Mouse (Mus musculus) testis, adult 2 months (tissue): ENCODE measurements around the gene Mfap4.

ENCODE experiments used
- CTCF ChIP-seq: fragments of 200-500 bp; IDR thresholded peaks from 2 replicates; pipeline ENCODE4 v1.5.1; 2012; ENCODE audit warnings: low read depth, mild to moderate bottlenecking, inconsistent platforms, low read length, moderate library complexity; ENCODE audit not compliant: control insufficient read depth, insufficient read depth, insufficient replicate concordance
- POLR2A ChIP-seq: fragments of 200-500 bp; IDR thresholded peaks from 2 replicates; pipeline ENCODE4 v1.6.1; 2012; ENCODE audit warnings: low read depth, mild to moderate bottlenecking, inconsistent platforms, low read length, moderate library complexity; ENCODE audit not compliant: control insufficient read depth

DNA sequence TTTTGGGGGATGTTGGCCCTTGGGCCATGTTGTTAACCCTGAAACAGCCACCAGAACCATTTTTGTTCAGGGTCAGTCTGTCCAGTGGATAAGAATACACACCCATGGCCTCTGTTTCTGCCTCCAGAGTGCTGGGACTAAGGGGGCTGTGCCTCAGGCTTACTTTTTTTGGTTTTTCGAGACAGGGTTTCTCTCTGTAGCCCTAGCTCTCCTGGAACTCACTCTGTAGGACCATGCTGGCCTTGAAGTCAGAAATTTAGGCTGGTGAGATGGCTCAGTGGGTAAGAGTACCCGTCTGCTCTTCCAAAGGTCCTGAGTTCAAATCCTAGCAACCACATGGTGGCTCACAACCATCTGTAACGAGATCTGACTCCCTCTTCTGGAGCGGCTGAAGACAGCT is 6.4 kb upstream of the Mfap4 start:
- no peak for TF ChIP-seq CTCF
- TF ChIP-seq POLR2A: no peak
